Mouse (Mus musculus) lung, adult 2 months (tissue): ENCODE data around the gene Ptpre.

Experiments used
- CTCF ChIP-seq: fragments of 200-500 bp; IDR thresholded peaks from 2 replicates; pipeline ENCODE4 v1.5.1; 2011; ENCODE audit warnings: mild to moderate bottlenecking, low read length, control low read depth; ENCODE audit not compliant: insufficient read depth
- POLR2A ChIP-seq: fragments of 200-500 bp; IDR thresholded peaks from 2 replicates; pipeline ENCODE4 v1.6.1; 2011; ENCODE audit warnings: low read depth, mild to moderate bottlenecking, control low read depth, low read length, borderline replicate concordance; ENCODE audit errors: extremely low read depth

- no peak for TF ChIP-seq CTCF
- TF ChIP-seq POLR2A: no peak
These were observed 30.3 kb downstream of the Ptpre start for GRCm38 (mm10) chr7:135567582-135567981.
